Mouse (Mus musculus) testis, adult 2 months (tissue): ENCODE results near the gene Magi1.

Source experiments
- CTCF ChIP-seq: fragments of 200-500 bp; IDR thresholded peaks from 2 replicates; pipeline ENCODE4 v1.5.1; 2012; ENCODE audit warnings: low read depth, mild to moderate bottlenecking, inconsistent platforms, low read length, moderate library complexity; ENCODE audit not compliant: control insufficient read depth, insufficient read depth, insufficient replicate concordance
- POLR2A ChIP-seq: fragments of 200-500 bp; IDR thresholded peaks from 2 replicates; pipeline ENCODE4 v1.6.1; 2012; ENCODE audit warnings: low read depth, mild to moderate bottlenecking, inconsistent platforms, low read length, moderate library complexity; ENCODE audit not compliant: control insufficient read depth

DNA sequence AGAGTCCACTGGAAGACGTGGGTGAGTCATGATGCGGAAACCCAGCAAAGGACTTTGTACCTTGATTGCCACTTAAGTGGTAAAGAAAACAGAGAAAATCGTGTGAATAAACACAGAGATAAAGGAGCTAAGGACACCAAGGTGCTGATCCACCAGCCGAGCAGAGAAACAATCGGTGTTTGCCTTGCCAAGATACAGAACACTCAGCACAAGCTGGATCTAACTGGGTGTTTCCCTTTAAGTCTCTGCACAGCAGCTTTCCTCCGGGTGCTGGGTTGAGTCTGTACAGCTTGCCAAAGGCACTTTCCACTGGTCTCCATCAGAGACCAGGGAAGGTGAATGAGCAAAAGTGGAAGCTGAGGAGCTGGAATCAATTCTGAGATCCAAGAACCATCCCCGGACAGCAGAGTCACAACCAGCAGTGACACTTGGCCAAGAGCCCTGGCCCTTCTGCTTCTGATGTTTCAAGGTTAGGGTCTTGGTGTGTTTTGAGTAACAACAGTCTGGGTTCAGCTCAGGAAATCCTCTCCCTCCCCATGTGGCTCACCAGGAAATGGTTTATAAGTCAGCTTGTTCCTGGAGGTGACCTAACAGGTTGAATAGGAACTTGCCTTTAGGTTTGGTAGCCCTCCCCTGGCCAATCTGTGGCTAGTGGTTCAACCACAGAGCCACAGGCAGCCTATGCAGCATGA lies 96.9 kb downstream of the Magi1 start:
- TF ChIP-seq CTCF (no peak), POLR2A (no peak)
